Mouse (Mus musculus) lung, postnatal 0 days (tissue): ENCODE measurements at regions not wholly inside any gene's neighbourhood (a gene's known extent, or its start where the extent isn't known, plus 50 kb on each side); places are given as distances from the start of the nearest gene placed in this dataset.
"Not testable (repeated sequence)": the region's sequence is repeated elsewhere in the genome, so short reads cannot be mapped to it uniquely, and the experiment has no call there.

Experiments
- ATAC-seq: fragments of 200-750 bp; cut with Nextera tagmentation; 2 replicates; pipeline ENCODE4 v1.8.0; 2017; ENCODE audit warnings: moderate library complexity
- DNase-seq: peaks from one replicate; pipeline ENCODE4 v3.0.0-alpha.2; 2016; ENCODE audit warnings: low spot score
- H3K27ac ChIP-seq: fragments of 300-500 bp; sonication (generic); 2 replicates; pipeline ENCODE4 v1.5.1; 2014; ENCODE audit warnings: antibody characterized with exemption, mild to moderate bottlenecking, low read length, mixed read lengths
- H3K27me3 ChIP-seq: fragments of 300-500 bp; sonication (generic); replicated peaks from 2 replicates; pipeline ENCODE4 v1.6.1; 2014; ENCODE audit warnings: low read length, mixed read lengths; ENCODE audit not compliant: insufficient read depth
- H3K36me3 ChIP-seq: fragments of 300-500 bp; sonication (generic); 2 replicates; pipeline ENCODE4 v1.6.1; 2014; ENCODE audit warnings: low read length, mixed read lengths; ENCODE audit not compliant: insufficient read depth
- H3K4me1 ChIP-seq: fragments of 300-500 bp; sonication (generic); 2 replicates; pipeline ENCODE4 v1.6.1; 2014; ENCODE audit warnings: antibody characterized with exemption, low read depth, low read length, mixed read lengths; ENCODE audit not compliant: insufficient read depth
- H3K4me2 ChIP-seq: fragments of 300-500 bp; sonication (generic); replicated peaks from 2 replicates; pipeline ENCODE4 v1.6.1; 2014; ENCODE audit warnings: low read depth, mild to moderate bottlenecking, low read length, moderate library complexity, mixed read lengths
- H3K4me3 ChIP-seq: fragments of 300-500 bp; sonication (generic); 2 replicates; pipeline ENCODE4 v1.5.1; 2014; ENCODE audit warnings: low read depth, low read length
- H3K9ac ChIP-seq: fragments of 300-500 bp; sonication (generic); replicated peaks from 2 replicates; pipeline ENCODE4 v1.6.1; 2014; ENCODE audit warnings: low read depth, mild to moderate bottlenecking
- H3K9me3 ChIP-seq: fragments of 300-500 bp; sonication (generic); 2 replicates; pipeline ENCODE4 v1.6.1; 2016; ENCODE audit warnings: low read length, mixed read lengths
- CTCF ChIP-seq: IDR thresholded peaks from 2 replicates; pipeline ENCODE4 v1.5.1; 2016; ENCODE audit warnings: antibody characterized with exemption, mild to moderate bottlenecking
- EP300 ChIP-seq: IDR thresholded peaks from 2 replicates; pipeline ENCODE4 v1.6.1; 2016; ENCODE audit warnings: antibody characterized with exemption, mild to moderate bottlenecking, control low read depth
- WGBS: fragments of 180-500 bp; shearing (Covaris S2); extraction: QIAGEN DNeasy Blood & Tissue Kit; methylation state at CpG from one replicate; pipeline ENCODE4 v1.1.7; 2014; 5-methylcytosine and 5-hydroxymethylcytosine counted together

DNA sequence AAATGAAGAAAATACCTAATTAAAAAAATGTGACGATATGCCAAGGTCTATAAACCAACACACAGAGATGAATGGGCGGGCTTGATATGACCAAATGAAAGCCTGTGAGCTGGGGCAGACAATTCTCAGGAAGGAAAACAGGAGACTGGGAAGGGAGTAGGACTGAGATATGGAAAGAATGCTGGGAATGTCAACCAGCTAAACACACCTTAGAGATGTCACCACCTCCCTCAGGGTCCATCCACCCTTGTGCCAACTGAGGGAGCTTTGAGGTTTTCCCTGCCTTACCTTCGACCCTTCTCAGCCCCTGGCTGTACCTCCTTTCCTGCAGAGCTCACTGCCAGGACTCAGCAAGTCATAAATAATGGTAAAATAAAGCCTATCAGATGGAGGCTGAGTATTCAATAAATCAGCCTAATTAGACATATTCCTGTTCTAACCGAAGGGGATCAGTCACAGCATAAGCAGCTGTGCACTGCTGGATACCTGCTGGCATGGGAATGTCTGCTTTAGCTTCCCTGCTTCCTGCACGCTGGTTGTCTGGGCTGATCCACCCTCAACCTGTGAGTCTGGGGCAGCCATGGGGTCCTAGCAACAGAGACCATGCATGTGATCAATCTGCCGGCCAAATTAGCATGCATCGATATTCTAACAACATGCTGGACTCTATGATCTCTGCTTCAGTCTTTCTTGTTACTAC is 137.4 kb downstream of the Nuak1 start:
- no peak overlapping the region for H3K27ac ChIP-seq
- H3K9ac ChIP-seq, result no peak overlapping the region
- no peaks in the 10 kb centered on the region for H3K4me1 ChIP-seq
- H3K9me3 ChIP-seq, result no peaks in the 10 kb centered on the region
- ATAC-seq (no peak), DNase-seq (no peak)
- TF ChIP-seq EP300 (no peak), CTCF (no peak)
- H3K4me2 ChIP-seq, result no peak overlapping the region
- WGBS, result 55% methylated on average over 7 of the region's 7 CpGs
- no peak overlapping the region for H3K4me3 ChIP-seq
- no peaks in the 10 kb centered on the region for H3K27me3 ChIP-seq
- H3K36me3 ChIP-seq, result no peaks in the 10 kb centered on the region

DNA sequence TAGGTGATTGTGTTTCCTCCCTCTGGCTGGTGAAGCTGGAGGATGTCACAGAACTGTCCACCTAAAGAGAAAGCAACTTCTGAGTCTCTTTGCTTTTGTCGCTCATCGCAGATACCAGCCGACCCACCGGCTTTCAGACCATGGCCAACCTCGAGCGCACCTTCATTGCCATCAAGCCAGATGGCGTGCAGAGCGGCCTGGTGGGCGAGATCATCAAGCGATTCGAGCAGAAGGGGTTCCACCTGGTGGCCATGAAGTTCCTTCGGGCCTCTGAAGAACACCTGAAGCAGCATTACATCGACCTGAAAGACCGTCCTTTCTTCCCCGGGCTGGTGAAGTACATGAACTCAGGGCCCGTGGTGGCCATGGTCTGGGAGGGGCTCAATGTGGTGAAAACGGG is 131.7 kb downstream of the Nuak1 start:
- not testable (repeated sequence) for H3K9ac ChIP-seq, H3K4me1 ChIP-seq, H3K36me3 ChIP-seq, H3K27me3 ChIP-seq, H3K4me2 ChIP-seq, ATAC-seq, H3K4me3 ChIP-seq, DNase-seq, H3K27ac ChIP-seq, H3K9me3 ChIP-seq
- WGBS, result 86% methylated on average over 17 of the region's 17 CpGs

DNA sequence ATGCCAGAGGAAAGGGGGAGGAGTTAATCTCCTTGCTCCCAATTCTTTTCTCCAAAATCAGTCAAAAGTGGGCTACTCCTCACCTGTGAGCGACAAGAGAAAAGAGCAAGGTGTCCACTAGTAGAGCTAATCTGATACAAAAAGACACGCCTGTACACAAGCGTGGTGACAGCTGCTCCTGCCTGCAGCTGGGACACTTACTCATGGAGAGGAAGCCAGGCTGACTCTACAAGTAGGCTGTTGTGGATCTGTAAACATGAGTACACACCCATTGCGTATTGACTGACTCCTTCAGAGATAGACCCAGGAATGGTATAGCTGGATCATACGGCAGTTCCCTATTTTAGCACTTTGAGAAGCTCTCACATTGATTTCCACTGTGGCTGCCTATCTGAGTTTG is 129.7 kb downstream of the Nuak1 start:
- DNase-seq (no peak), ATAC-seq (no peak)
- Histone ChIP-seq H3K9me3 (no peaks in the 10 kb centered on the region), H3K9ac (no peak overlapping the region), H3K4me3 (no peak overlapping the region), H3K27me3 (no peaks in the 10 kb centered on the region), H3K36me3 (no peaks in the 10 kb centered on the region), H3K4me2 (no peak overlapping the region), H3K4me1 (no peaks in the 10 kb centered on the region), H3K27ac (no peak overlapping the region)
- no peak for TF ChIP-seq EP300
- no peak for TF ChIP-seq CTCF
- WGBS, result 87% methylated on average over 5 of the region's 5 CpGs

DNA sequence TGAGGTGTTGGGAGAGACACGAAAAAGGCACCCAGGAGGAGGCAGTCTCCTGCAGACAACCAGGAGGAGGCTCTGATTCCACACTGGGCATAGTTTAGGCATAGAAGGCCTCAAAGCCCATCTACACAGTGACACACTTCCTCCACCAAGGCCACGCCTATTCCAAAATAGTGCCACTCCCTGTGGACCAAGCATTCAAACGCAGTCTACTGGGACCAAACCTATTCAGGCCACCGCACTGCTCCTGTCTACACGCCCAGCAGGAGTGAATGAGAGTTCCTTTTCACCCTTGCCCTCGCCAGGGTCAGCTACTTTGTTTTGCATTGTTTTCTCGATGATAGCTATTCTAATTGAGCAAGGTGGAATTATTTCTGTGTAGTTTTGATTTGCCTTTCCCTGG is 127.7 kb downstream of the Nuak1 start:
- ATAC-seq (no peak), DNase-seq (no peak)
- H3K27me3 ChIP-seq, result no peaks in the 10 kb centered on the region
- H3K4me3 ChIP-seq, result no peak overlapping the region
- no peaks in the 10 kb centered on the region for H3K4me1 ChIP-seq
- H3K4me2 ChIP-seq, result no peak overlapping the region
- no peaks in the 10 kb centered on the region for H3K9me3 ChIP-seq
- H3K27ac ChIP-seq, result no peak overlapping the region
- H3K36me3 ChIP-seq, result no peaks in the 10 kb centered on the region
- WGBS, result 76% methylated on average over 7 of the region's 7 CpGs
- H3K9ac ChIP-seq, result no peak overlapping the region
- TF ChIP-seq CTCF (no peak), EP300 (no peak)

DNA sequence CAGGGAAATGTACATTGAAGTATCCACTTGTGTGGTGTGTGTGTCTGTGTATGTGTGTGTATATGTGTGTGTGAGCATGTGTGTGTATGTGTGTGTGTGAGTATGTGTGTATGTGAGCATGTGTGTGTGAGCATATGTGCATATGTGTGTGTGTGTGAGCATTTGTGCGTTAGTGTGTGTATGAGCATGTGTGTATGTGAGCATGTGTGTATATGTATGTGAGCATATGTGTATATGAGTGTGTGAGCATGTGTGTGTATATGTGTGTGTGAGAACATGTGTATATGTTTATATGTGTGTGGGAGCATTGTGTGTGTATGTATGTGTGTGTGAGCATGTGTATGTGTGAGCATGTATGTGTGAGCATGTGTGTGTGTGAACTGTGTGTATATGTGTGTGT is 123.5 kb downstream of the Nuak1 start:
- DNase-seq (no peak), ATAC-seq (no peak)
- no peak overlapping the region for H3K9ac ChIP-seq
- H3K27me3 ChIP-seq, result no peaks in the 10 kb centered on the region
- no peak overlapping the region for H3K27ac ChIP-seq
- H3K9me3 ChIP-seq, result no peaks in the 10 kb centered on the region
- WGBS, result 86% methylated on average over 1 of the region's 1 CpGs
- TF ChIP-seq CTCF, result no peak
- no peak for TF ChIP-seq EP300
- H3K36me3 ChIP-seq, result no peaks in the 10 kb centered on the region
- H3K4me2 ChIP-seq, result no peak overlapping the region
- no peaks in the 10 kb centered on the region for H3K4me1 ChIP-seq
- no peak overlapping the region for H3K4me3 ChIP-seq

DNA sequence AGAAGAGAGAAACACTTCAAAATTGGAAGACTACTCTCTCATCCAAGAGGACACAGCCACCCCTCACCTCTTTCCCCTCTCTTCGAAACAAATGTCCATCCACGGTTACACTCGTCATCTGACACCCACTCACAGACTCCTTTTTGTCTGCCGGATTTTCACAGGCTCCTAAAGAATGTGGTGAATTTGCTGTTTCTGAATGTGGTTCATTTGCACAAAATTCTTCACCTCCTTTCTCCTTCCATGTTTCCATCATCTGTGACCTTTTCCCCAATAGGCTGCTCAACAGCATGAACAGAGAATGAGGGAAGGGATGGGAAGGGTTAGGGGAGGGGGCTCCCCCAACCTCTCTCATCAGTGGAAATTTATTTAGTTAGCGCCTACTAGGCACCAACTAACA is 122.4 kb downstream of the Nuak1 start:
- H3K27ac ChIP-seq, result no peak overlapping the region
- H3K4me1 ChIP-seq, result no peaks in the 10 kb centered on the region
- H3K4me3 ChIP-seq, result no peak overlapping the region
- TF ChIP-seq CTCF, result no peak
- 0 out of 2 replicates have a peak, but pooled peaks have one; percentile 6 for TF ChIP-seq EP300
- H3K9ac ChIP-seq, result no peak overlapping the region
- no peaks in the 10 kb centered on the region for H3K36me3 ChIP-seq
- WGBS, result 32% methylated on average over 5 of the region's 5 CpGs
- no peaks in the 10 kb centered on the region for H3K9me3 ChIP-seq
- no peak overlapping the region for H3K4me2 ChIP-seq
- ATAC-seq (no peak; the same call in 1 of the 2 replicates), DNase-seq (peak; percentile 28)
- H3K27me3 ChIP-seq, result no peaks in the 10 kb centered on the region
